Mouse (Mus musculus) lung, postnatal 0 days (tissue): Measurements from ENCODE around the gene Map3k12.

ENCODE experiments used
- CTCF ChIP-seq: IDR thresholded peaks from 2 replicates; pipeline ENCODE4 v1.5.1; 2016; ENCODE audit warnings: antibody characterized with exemption, mild to moderate bottlenecking
- EP300 ChIP-seq: IDR thresholded peaks from 2 replicates; pipeline ENCODE4 v1.6.1; 2016; ENCODE audit warnings: antibody characterized with exemption, mild to moderate bottlenecking, control low read depth

- TF ChIP-seq CTCF (no peak), EP300 (no peak)
These were observed 4.6 kb upstream of the Map3k12 start for GRCm38 (mm10) chr15:102521480-102521879.
